Mouse (Mus musculus) forebrain, embryonic 15.5 days (tissue): ENCODE measurements around the gene Zfp286. TPM values are rescaled to one million over a fixed set of nuclear protein-coding genes. Genes with fewer than 3 reads are reported as not detected.

Experiments
- ATAC-seq: fragments of 200-750 bp; cut with Nextera tagmentation; replicated peaks from 2 replicates; pipeline ENCODE4 v1.8.0; 2017; ENCODE audit warnings: mild to moderate bottlenecking, moderate TSS enrichment, moderate library complexity
- H3K27ac ChIP-seq: fragments of 300-500 bp; sonication (generic); replicated peaks from 2 replicates; pipeline ENCODE4 v1.5.1; 2015; ENCODE audit warnings: mild to moderate bottlenecking, inconsistent platforms
- H3K27me3 ChIP-seq: fragments of 300-500 bp; sonication (generic); 2 replicates; pipeline ENCODE4 v1.6.1; 2015; ENCODE audit warnings: inconsistent platforms
- H3K36me3 ChIP-seq: fragments of 300-500 bp; sonication (generic); 2 replicates; pipeline ENCODE4 v1.6.1; 2015; ENCODE audit warnings: mild to moderate bottlenecking, inconsistent platforms
- H3K4me1 ChIP-seq: fragments of 300-500 bp; sonication (generic); 2 replicates; pipeline ENCODE4 v1.6.1; 2015; ENCODE audit warnings: inconsistent platforms
- H3K4me2 ChIP-seq: fragments of 300-500 bp; sonication (generic); replicated peaks from 2 replicates; pipeline ENCODE4 v1.6.1; 2015; ENCODE audit warnings: mild to moderate bottlenecking, inconsistent platforms
- H3K4me3 ChIP-seq: fragments of 300-500 bp; sonication (generic); 2 replicates; pipeline ENCODE4 v1.5.1; 2015; ENCODE audit warnings: mild to moderate bottlenecking, inconsistent platforms
- H3K9ac ChIP-seq: fragments of 300-500 bp; sonication (generic); replicated peaks from 2 replicates; pipeline ENCODE4 v1.6.1; 2015; ENCODE audit warnings: mild to moderate bottlenecking, inconsistent platforms
- H3K9me3 ChIP-seq: fragments of 300-500 bp; sonication (generic); 2 replicates; pipeline ENCODE4 v1.6.1; 2016; ENCODE audit warnings: inconsistent platforms
- WGBS: fragments of 180-500 bp; shearing (Covaris S2); methylation state at CpG from one replicate; pipeline ENCODE4 v1.1.7; 2015; ENCODE audit warnings: mixed read lengths; 5-methylcytosine and 5-hydroxymethylcytosine counted together
- polyA plus RNA-seq: library from polyadenylated mRNA; unstranded; fragments of >200 nt; fragmentation: Nextera tagmentation; extraction: Ambion mirVana; gene quantifications from 2 replicates; pipeline ENCODE4 v1.2.1, GENCODE M21; 2015

The Zfp286 gene
- polyA plus RNA-seq, 1 experiment from 2014 or later = 41.8 TPM

- H3K36me3 ChIP-seq = no peaks in the 10 kb centered on the region
- no peak overlapping the region for H3K4me2 ChIP-seq
- 0 out of 2 replicates have a peak, but pooled peaks cover 3% of the 10 kb centered on the region for H3K27me3 ChIP-seq
- 75% methylated on average over 10 of the region's 10 CpGs for WGBS
- H3K9ac ChIP-seq = no peak overlapping the region
- no peak overlapping the region for H3K4me3 ChIP-seq
- 0 out of 2 replicates have a peak, but pooled peaks cover 6% of the 10 kb centered on the region for H3K4me1 ChIP-seq
- no peaks in the 10 kb centered on the region for H3K9me3 ChIP-seq
- no peak overlapping the region for H3K27ac ChIP-seq
- no peak for ATAC-seq
Measured at GRCm38 (mm10) chr11:62742261-62742957, 46.9 kb downstream of the Zfp286 start.

- H3K4me3 ChIP-seq = no peak overlapping the region
- no peaks in the 10 kb centered on the region for H3K36me3 ChIP-seq
- ATAC-seq = no peak
- 0 out of 2 replicates have a peak, but pooled peaks cover 3% of the 10 kb centered on the region for H3K27me3 ChIP-seq
- no peak overlapping the region for H3K27ac ChIP-seq
- no peak overlapping the region for H3K9ac ChIP-seq
- H3K4me2 ChIP-seq = no peak overlapping the region
- H3K9me3 ChIP-seq = no peaks in the 10 kb centered on the region
- 92% methylated on average over 2 of the region's 2 CpGs for WGBS
- 0 out of 2 replicates have a peak, but pooled peaks cover 6% of the 10 kb centered on the region for H3K4me1 ChIP-seq
Measured at GRCm38 (mm10) chr11:62741186-62741585, 48.1 kb downstream of the Zfp286 start.

GRCm38 (mm10) chr11:62732665-62733064 is 56.6 kb downstream of the Zfp286 start:
- no peaks in the 10 kb centered on the region for H3K27me3 ChIP-seq
- no peak overlapping the region for H3K4me3 ChIP-seq
- no peak overlapping the region for H3K27ac ChIP-seq
- no peaks in the 10 kb centered on the region for H3K9me3 ChIP-seq
- H3K4me2 ChIP-seq = no peak overlapping the region
- WGBS = 93% methylated on average over 3 of the region's 3 CpGs
- H3K9ac ChIP-seq = no peak overlapping the region
- peaks cover 20% of the 10 kb centered on the region for H3K4me1 ChIP-seq
- ATAC-seq = no peak
- peaks cover 12% of the 10 kb centered on the region for H3K36me3 ChIP-seq

GRCm38 (mm10) chr11:62732022-62732387 is 57.3 kb downstream of the Zfp286 start:
- peaks cover 20% of the 10 kb centered on the region for H3K4me1 ChIP-seq
- H3K9me3 ChIP-seq = no peaks in the 10 kb centered on the region
- H3K4me2 ChIP-seq = peak overlapping the region; percentile 50
- peak overlapping the region; percentile 92 for H3K4me3 ChIP-seq
- peak overlapping the region; percentile 93 for H3K9ac ChIP-seq
- no peaks in the 10 kb centered on the region for H3K27me3 ChIP-seq
- peak overlapping the region; percentile 92; the same call in 1 of the 2 replicates for H3K27ac ChIP-seq
- WGBS = 7% methylated on average over 5 of the region's 5 CpGs
- peaks cover 19% of the 10 kb centered on the region for H3K36me3 ChIP-seq
- ATAC-seq = no peak; the same call in 1 of the 2 replicates

GRCm38 (mm10) chr11:62731311-62732021 is 57.8 kb downstream of the Zfp286 start, which contains the start of gene Zfp287:
Gene Zfp287 (minus strand): TSS chr11:62731905.
- H3K4me1 ChIP-seq = peaks cover 20% of the 10 kb centered on the region
- H3K9ac ChIP-seq = peak within 1 kb of the TSS; percentile 93
- peak within 1 kb of the TSS; percentile 92 for H3K27ac ChIP-seq
- no peaks in the 10 kb centered on the region for H3K9me3 ChIP-seq
- peak; percentile 100 for ATAC-seq
- no peaks in the 10 kb centered on the region for H3K27me3 ChIP-seq
- peaks cover 19% of the 10 kb centered on the region for H3K36me3 ChIP-seq
- peak within 1 kb of the TSS; percentile 50 for H3K4me2 ChIP-seq
- WGBS = under 1% methylated on average over 48 of the region's 48 CpGs
- peak within 1 kb of the TSS; percentile 92 for H3K4me3 ChIP-seq

GRCm38 (mm10) chr11:62728276-62728675 is 61.0 kb downstream of the Zfp286 start:
- Histone ChIP-seq H3K9me3 (no peaks in the 10 kb centered on the region), H3K27ac (no peak overlapping the region), H3K4me1 (peaks cover 20% of the 10 kb centered on the region), H3K4me2 (no peak overlapping the region), H3K4me3 (no peak overlapping the region), H3K36me3 (peaks cover 49% of the 10 kb centered on the region), H3K27me3 (no peaks in the 10 kb centered on the region), H3K9ac (no peak overlapping the region)
- 93% methylated on average over 8 of the region's 8 CpGs for WGBS
- ATAC-seq = no peak

- Histone ChIP-seq H3K9me3 (no peaks in the 10 kb centered on the region), H3K27me3 (no peaks in the 10 kb centered on the region), H3K36me3 (peaks cover 56% of the 10 kb centered on the region), H3K4me1 (no peaks in the 10 kb centered on the region), H3K9ac (no peak overlapping the region), H3K4me2 (no peak overlapping the region), H3K4me3 (no peak overlapping the region), H3K27ac (no peak overlapping the region)
- no peak for ATAC-seq
- 92% methylated on average over 5 of the region's 5 CpGs for WGBS
Measured at GRCm38 (mm10) chr11:62710657-62711056, 78.6 kb downstream of the Zfp286 start.

GRCm38 (mm10) chr11:62708252-62708651 is 81.0 kb downstream of the Zfp286 start:
- H3K27me3 ChIP-seq = no peaks in the 10 kb centered on the region
- H3K9ac ChIP-seq = no peak overlapping the region
- no peak overlapping the region for H3K27ac ChIP-seq
- H3K36me3 ChIP-seq = peaks cover 35% of the 10 kb centered on the region
- ATAC-seq = no peak
- H3K4me3 ChIP-seq = no peak overlapping the region
- H3K4me2 ChIP-seq = no peak overlapping the region
- 84% methylated on average over 7 of the region's 7 CpGs for WGBS
- H3K4me1 ChIP-seq = no peaks in the 10 kb centered on the region
- H3K9me3 ChIP-seq = no peaks in the 10 kb centered on the region

GRCm38 (mm10) chr11:62706141-62706540 is 83.1 kb downstream of the Zfp286 start:
- H3K27me3 ChIP-seq = no peaks in the 10 kb centered on the region
- no peak overlapping the region for H3K27ac ChIP-seq
- no peaks in the 10 kb centered on the region for H3K9me3 ChIP-seq
- H3K4me2 ChIP-seq = no peak overlapping the region
- ATAC-seq = no peak
- no peak overlapping the region for H3K9ac ChIP-seq
- 93% methylated on average over 2 of the region's 2 CpGs for WGBS
- no peak overlapping the region for H3K4me3 ChIP-seq
- H3K36me3 ChIP-seq = peaks cover 16% of the 10 kb centered on the region; the same call in 1 of the 2 replicates
- no peaks in the 10 kb centered on the region for H3K4me1 ChIP-seq

Other genes starting within 250 kb of the Zfp286 start
- gene Ubb, start 238.3 kb downstream of the Zfp286 start, polyA plus RNA-seq = 4,659 and 4,677 TPM in 2 replicates
- gene Trpv2, start 215.0 kb downstream of the Zfp286 start, polyA plus RNA-seq = 17.1 and 19.8 TPM in 2 replicates
- 11.1 and 11.3 TPM in 2 replicates for gene Lrrc75a, start 140.9 kb downstream of the Zfp286 start, polyA plus RNA-seq
- 26.2 and 30.7 TPM in 2 replicates for gene Mmgt2, start 140.8 kb downstream of the Zfp286 start, polyA plus RNA-seq
- gene Zfp287, start 57.6 kb downstream of the Zfp286 start, polyA plus RNA-seq = 25.5 and 26.0 TPM in 2 replicates
- gene Gm10428, start 36.4 kb downstream of the Zfp286 start, polyA plus RNA-seq = not detected in 2 replicates
- gene Trim16, start 30.8 kb upstream of the Zfp286 start, polyA plus RNA-seq = 3.9 TPM in 2 replicates
- 0.28 and 0.52 TPM in 2 replicates for gene Fbxw10, start 57.6 kb upstream of the Zfp286 start, polyA plus RNA-seq
- gene Tvp23b, start 90.0 kb upstream of the Zfp286 start, polyA plus RNA-seq = 51.3 and 59.1 TPM in 2 replicates
- not detected in 2 replicates for gene Cdrt4, start 161.7 kb upstream of the Zfp286 start, polyA plus RNA-seq